Mouse (Mus musculus) liver, postnatal 0 days (tissue): ENCODE measurements around the gene Npdc1. TPM values are rescaled to one million over a fixed set of nuclear protein-coding genes. Genes with fewer than 3 reads are reported as not detected.
A peak's percentile ranks its signal among the peaks of the same experiment; 100 is the strongest.

Experiments used
- ATAC-seq: fragments of 200-750 bp; cut with Nextera tagmentation; 2 replicates; pipeline ENCODE4 v1.8.0; 2017; ENCODE audit warnings: mild to moderate bottlenecking, moderate library complexity
- DNase-seq: peaks from one replicate; pipeline ENCODE4 v3.0.0-alpha.2; 2016
- H3K27ac ChIP-seq: fragments of 300-500 bp; sonication (generic); 2 replicates; pipeline ENCODE4 v1.5.1; 2014; ENCODE audit warnings: antibody characterized with exemption, moderate library complexity, mild to moderate bottlenecking, low read depth
- H3K27me3 ChIP-seq: fragments of 300-500 bp; sonication (generic); 2 replicates; pipeline ENCODE4 v1.6.1; 2014; ENCODE audit warnings: low read length, control low read depth, mixed read lengths; ENCODE audit not compliant: insufficient read depth
- H3K36me3 ChIP-seq: fragments of 300-500 bp; sonication (generic); replicated peaks from 2 replicates; pipeline ENCODE4 v1.6.1; 2014; ENCODE audit warnings: mild to moderate bottlenecking, control low read depth, low read length, moderate library complexity, mixed read lengths; ENCODE audit not compliant: insufficient read depth
- H3K4me1 ChIP-seq: fragments of 300-500 bp; sonication (generic); 2 replicates; pipeline ENCODE4 v1.6.1; 2014; ENCODE audit warnings: antibody characterized with exemption, mild to moderate bottlenecking, control low read depth; ENCODE audit not compliant: insufficient read depth
- H3K4me2 ChIP-seq: fragments of 300-500 bp; sonication (generic); 2 replicates; pipeline ENCODE4 v1.6.1; 2014; ENCODE audit warnings: low read depth, mild to moderate bottlenecking, low read length, moderate library complexity, mixed read lengths
- H3K4me3 ChIP-seq: fragments of 300-500 bp; sonication (generic); 2 replicates; pipeline ENCODE4 v1.5.1; 2014; ENCODE audit warnings: low read depth, low read length
- H3K9ac ChIP-seq: fragments of 300-500 bp; sonication (generic); replicated peaks from 2 replicates; pipeline ENCODE4 v1.6.1; 2014; ENCODE audit warnings: mild to moderate bottlenecking, moderate library complexity
- H3K9me3 ChIP-seq: fragments of 300-500 bp; sonication (generic); 2 replicates; pipeline ENCODE4 v1.6.1; 2016; ENCODE audit warnings: mild to moderate bottlenecking, control low read depth, low read length, mixed read lengths
- CTCF ChIP-seq: sonication (generic); IDR thresholded peaks from 2 replicates; pipeline ENCODE4 v1.5.1; 2016; ENCODE audit warnings: antibody characterized with exemption, low read depth
- EP300 ChIP-seq: IDR thresholded peaks from 2 replicates; pipeline ENCODE4 v1.6.1; 2016; ENCODE audit warnings: antibody characterized with exemption, low read depth, mild to moderate bottlenecking
- WGBS: fragments of 180-500 bp; shearing (Covaris S2); extraction: QIAGEN DNeasy Blood & Tissue Kit; methylation state at CpG from one replicate; pipeline ENCODE4 v1.1.7; 2014; ENCODE audit not compliant: insufficient replicate concordance; 5-methylcytosine and 5-hydroxymethylcytosine counted together
- polyA plus RNA-seq: library from polyadenylated mRNA; unstranded; fragments of >200 nt; fragmentation: Nextera tagmentation; extraction: Ambion mirVana; gene quantifications from 2 replicates; pipeline ENCODE4 v1.2.1, GENCODE M21; 2015

Gene Npdc1
- polyA plus RNA-seq, 1 experiment from 2014 or later: 5.2 TPM

- WGBS: 58% methylated on average over 4 of the region's 4 CpGs
- ATAC-seq (peak; percentile 57), DNase-seq (no peak)
- no peak overlapping the region for H3K4me2 ChIP-seq
- no peak overlapping the region for H3K4me3 ChIP-seq
- TF ChIP-seq EP300 (no peak), CTCF (no peak)
- peak overlapping the region; percentile 22; the same call in 1 of the 2 replicates for H3K27ac ChIP-seq
- no peaks in the 10 kb centered on the region for H3K27me3 ChIP-seq
- H3K9me3 ChIP-seq: no peaks in the 10 kb centered on the region
- peaks cover 10% of the 10 kb centered on the region; the same call in 1 of the 2 replicates for H3K36me3 ChIP-seq
- peaks cover 33% of the 10 kb centered on the region for H3K4me1 ChIP-seq
- H3K9ac ChIP-seq: no peak overlapping the region
Measured at GRCm38 (mm10) chr2:25359848-25360247, 39.3 kb upstream of the Npdc1 start.

GRCm38 (mm10) chr2:25363478-25364178 lies 35.5 kb upstream of the Npdc1 start:
- H3K27me3 ChIP-seq: 0 out of 2 replicates have a peak, but pooled peaks cover 5% of the 10 kb centered on the region
- peak; percentile 52 for ATAC-seq
- no peak overlapping the region for H3K9ac ChIP-seq
- H3K9me3 ChIP-seq: no peaks in the 10 kb centered on the region
- H3K27ac ChIP-seq: no peak overlapping the region
- 72% methylated on average over 13 of the region's 13 CpGs for WGBS
- no peak overlapping the region for H3K4me2 ChIP-seq
- H3K36me3 ChIP-seq: peaks cover 10% of the 10 kb centered on the region; the same call in 1 of the 2 replicates
- TF ChIP-seq CTCF: no peak
- peak; percentile 35 for DNase-seq
- H3K4me1 ChIP-seq: peaks cover 21% of the 10 kb centered on the region
- H3K4me3 ChIP-seq: no peak overlapping the region

- WGBS: 92% methylated on average over 4 of the region's 4 CpGs
- no peak for DNase-seq
- H3K9me3 ChIP-seq: no peaks in the 10 kb centered on the region
- H3K36me3 ChIP-seq: peaks cover 10% of the 10 kb centered on the region; the same call in 1 of the 2 replicates
- H3K4me1 ChIP-seq: peaks cover 21% of the 10 kb centered on the region
- no peak for ATAC-seq
- TF ChIP-seq EP300 (no peak), CTCF (no peak)
- no peak overlapping the region; the same call in 1 of the 2 replicates for H3K9ac ChIP-seq
- H3K4me3 ChIP-seq: no peak overlapping the region; the same call in 1 of the 2 replicates
- H3K4me2 ChIP-seq: peak overlapping the region; percentile 93
- 0 out of 2 replicates have a peak, but pooled peaks cover 5% of the 10 kb centered on the region for H3K27me3 ChIP-seq
- H3K27ac ChIP-seq: no peak overlapping the region
Measured at GRCm38 (mm10) chr2:25364313-25364712, 34.8 kb upstream of the Npdc1 start.

- ATAC-seq: no peak
- no peak overlapping the region for H3K27ac ChIP-seq
- no peak for TF ChIP-seq CTCF
- TF ChIP-seq EP300: no peak
Measured at GRCm38 (mm10) chr2:25364761-25365090, 34.4 kb upstream of the Npdc1 start.

GRCm38 (mm10) chr2:25365091-25365761 lies 33.9 kb upstream of the Npdc1 start, which contains the start of gene Uap1l1:
Gene Uap1l1, minus strand, starts transcription at chr2:25365682.
- Histone ChIP-seq H3K9ac (peak within 1 kb of the TSS; percentile 76), H3K4me2 (peak within 1 kb of the TSS; percentile 93), H3K9me3 (no peaks in the 10 kb centered on the region), H3K4me1 (peaks cover 21% of the 10 kb centered on the region), H3K27ac (peak within 1 kb of the TSS; percentile 68), H3K36me3 (peaks cover 10% of the 10 kb centered on the region; the same call in 1 of the 2 replicates), H3K27me3 (0 out of 2 replicates have a peak, but pooled peaks cover 5% of the 10 kb centered on the region), H3K4me3 (peak within 1 kb of the TSS; percentile 72)
- ATAC-seq (peak; percentile 75), DNase-seq (peak; percentile 82)
- TF ChIP-seq EP300 (no peak), CTCF (0 out of 2 replicates have a peak, but pooled peaks have one; percentile 1)
- 2% methylated on average over 35 of the region's 54 CpGs for WGBS

More at GRCm38 (mm10) chr2:25364761-25365090, 34.4 kb upstream of the Npdc1 start:
- peak overlapping the region; percentile 93 for H3K4me2 ChIP-seq
- H3K27me3 ChIP-seq: 0 out of 2 replicates have a peak, but pooled peaks cover 5% of the 10 kb centered on the region
- peaks cover 10% of the 10 kb centered on the region; the same call in 1 of the 2 replicates for H3K36me3 ChIP-seq
- H3K4me1 ChIP-seq: peaks cover 21% of the 10 kb centered on the region
- H3K4me3 ChIP-seq: peak overlapping the region; percentile 72
- DNase-seq: no peak
- no peaks in the 10 kb centered on the region for H3K9me3 ChIP-seq
- WGBS: 36% methylated on average over 9 of the region's 9 CpGs
- H3K9ac ChIP-seq: peak overlapping the region; percentile 76

GRCm38 (mm10) chr2:25369996-25370395 lies 29.2 kb upstream of the Npdc1 start:
- 46% methylated on average over 3 of the region's 3 CpGs for WGBS
- H3K9me3 ChIP-seq: no peaks in the 10 kb centered on the region
- no peak overlapping the region for H3K4me2 ChIP-seq
- H3K36me3 ChIP-seq: no peaks in the 10 kb centered on the region
- no peak for ATAC-seq
- H3K27me3 ChIP-seq: 0 out of 2 replicates have a peak, but pooled peaks cover 5% of the 10 kb centered on the region
- no peak overlapping the region; the same call in 1 of the 2 replicates for H3K9ac ChIP-seq
- no peak overlapping the region for H3K4me3 ChIP-seq
- H3K27ac ChIP-seq: no peak overlapping the region
- peaks cover 30% of the 10 kb centered on the region for H3K4me1 ChIP-seq
- TF ChIP-seq EP300 (0 out of 2 replicates have a peak, but pooled peaks have one; percentile 13), CTCF (no peak)
- no peak for DNase-seq
